Mouse (Mus musculus) right cerebral cortex, adult 18-20 months (tissue): ENCODE results near the gene Mmp17.

Experiments
- DNase-seq: peaks from one replicate; pipeline ENCODE4 v3.0.0; 2022; ENCODE audit warnings: mixed read lengths

Gene Mmp17

GRCm38 (mm10) chr5:129583761-129584582, at the start of gene Mmp17:
TSS of gene Mmp17 (plus strand) at chr5:129584169.
- peak; percentile 90 for DNase-seq

GRCm38 (mm10) chr5:129534500-129534899, 49.5 kb upstream of the Mmp17 start:
- DNase-seq = peak; percentile 87

- no peak for DNase-seq
These were observed 48.9 kb upstream of the Mmp17 start for GRCm38 (mm10) chr5:129535021-129535420.

GRCm38 (mm10) chr5:129535431-129535830, 48.5 kb upstream of the Mmp17 start:
- DNase-seq = no peak

- DNase-seq = peak; percentile 61
These were observed 45.1 kb upstream of the Mmp17 start for GRCm38 (mm10) chr5:129538826-129539225.

GRCm38 (mm10) chr5:129542236-129542635, 41.7 kb upstream of the Mmp17 start:
- no peak for DNase-seq

- peak; percentile 55 for DNase-seq
These were observed 38.2 kb upstream of the Mmp17 start for GRCm38 (mm10) chr5:129545787-129546186.

- DNase-seq = no peak
These were observed 34.3 kb upstream of the Mmp17 start for GRCm38 (mm10) chr5:129549716-129550115.

- no peak for DNase-seq
These were observed 33.2 kb upstream of the Mmp17 start for GRCm38 (mm10) chr5:129550790-129551189.

GRCm38 (mm10) chr5:129551991-129552390, 32.0 kb upstream of the Mmp17 start:
- DNase-seq = no peak

GRCm38 (mm10) chr5:129553642-129554041, 30.3 kb upstream of the Mmp17 start:
- DNase-seq = peak; percentile 60

GRCm38 (mm10) chr5:129558591-129558990, 25.4 kb upstream of the Mmp17 start:
- no peak for DNase-seq

- DNase-seq = no peak
These were observed 24.7 kb upstream of the Mmp17 start for GRCm38 (mm10) chr5:129559283-129559682.

- no peak for DNase-seq
These were observed 21.6 kb upstream of the Mmp17 start for GRCm38 (mm10) chr5:129562342-129562741.

- peak; percentile 47 for DNase-seq
These were observed 15.4 kb upstream of the Mmp17 start for GRCm38 (mm10) chr5:129568596-129568995.

GRCm38 (mm10) chr5:129578201-129578600, 5.8 kb upstream of the Mmp17 start:
- DNase-seq = no peak

- peak; percentile 80 for DNase-seq
These were observed 3.9 kb upstream of the Mmp17 start for GRCm38 (mm10) chr5:129580046-129580445.

GRCm38 (mm10) chr5:129580572-129580971, 3.4 kb upstream of the Mmp17 start:
- peak; percentile 80 for DNase-seq

- peak; percentile 90 for DNase-seq
These were observed 3.0 kb upstream of the Mmp17 start for GRCm38 (mm10) chr5:129581015-129581414.

- DNase-seq = peak; percentile 39
These were observed 638 bp upstream of the Mmp17 start for GRCm38 (mm10) chr5:129583331-129583730.

- peak; percentile 35 for DNase-seq
These were observed 893 bp downstream of the Mmp17 start for GRCm38 (mm10) chr5:129584583-129585541.

- DNase-seq = peak; percentile 85
These were observed 2.0 kb downstream of the Mmp17 start for GRCm38 (mm10) chr5:129586016-129586415.

- DNase-seq = no peak
These were observed 2.5 kb downstream of the Mmp17 start for GRCm38 (mm10) chr5:129586471-129586870.
